Mouse (Mus musculus): ENCODE measurements around the gene Itga7.

- TF ChIP-seq EP300 (IDR thresholded peaks at IDR 0.05; ENCODE audit: low read depth in 1 of 2, low read length in 2 of 2) (no peak), USF1 (IDR thresholded peaks at IDR 0.05; ENCODE audit: low read depth, low read length) (no peak), ETS1 (IDR thresholded peaks at IDR 0.05; ENCODE audit: low read depth, low read length) (no peak), CTCF (IDR thresholded peaks at IDR 0.05 in 2 of 3, conservative IDR thresholded peaks at IDR 0.05 in 1 of 3; ENCODE audit: control insufficient read depth in 1 of 3, insufficient read depth in 1 of 3, low read depth in 2 of 3, low read length in 3 of 3, poor library complexity in 1 of 3, severe bottlenecking in 1 of 3) (no peak), POLR2A (IDR thresholded peaks at IDR 0.05; ENCODE audit: control insufficient read depth in 1 of 2, insufficient read depth in 1 of 2, low read depth in 1 of 2, low read length in 2 of 2, poor library complexity in 1 of 2) (no peak), HCFC1 (IDR thresholded peaks at IDR 0.05; ENCODE audit: low read depth, low read length) (no peak), ZMIZ1 (IDR thresholded peaks at IDR 0.05; ENCODE audit: low read depth, low read length) (no peak), ZKSCAN1 (IDR thresholded peaks at IDR 0.05; ENCODE audit: low read depth, low read length) (no peak), CHD2 (IDR thresholded peaks at IDR 0.05; ENCODE audit: low read length) (no peak), CHD1 (IDR thresholded peaks at IDR 0.05; ENCODE audit: low read depth, low read length) (no peak), KAT2A (conservative IDR thresholded peaks at IDR 0.05; ENCODE audit: low read depth, low read length) (no peak), MEF2A (IDR thresholded peaks at IDR 0.05; ENCODE audit: extremely low read depth, insufficient replicate concordance, low read depth, low read length, poor library complexity, severe bottlenecking) (no peak)
Observed at GRCm38 (mm10) chr10:128958340-128958739, 24.7 kb downstream of the Itga7 start.
